Mouse (Mus musculus) testis, adult 2 months (tissue): ENCODE measurements at regions not wholly inside any gene's neighbourhood (a gene's known extent, or its start where the extent isn't known, plus 50 kb on each side); places are given as distances from the start of the nearest gene placed in this dataset.

Source experiments
- H3K27ac ChIP-seq: fragments of 200-500 bp; 2 replicates; pipeline ENCODE4 v1.5.1; 2012; ENCODE audit warnings: low read depth, low read length; ENCODE audit not compliant: control insufficient read depth, insufficient read depth
- H3K27me3 ChIP-seq: fragments of 200-500 bp; 2 replicates; pipeline ENCODE4 v1.6.1; 2012; ENCODE audit warnings: mild to moderate bottlenecking, low read length, moderate library complexity; ENCODE audit not compliant: control insufficient read depth, insufficient read depth
- H3K36me3 ChIP-seq: fragments of 200-500 bp; 2 replicates; pipeline ENCODE4 v1.6.1; 2012; ENCODE audit warnings: mild to moderate bottlenecking, low read length; ENCODE audit not compliant: control insufficient read depth, insufficient read depth
- H3K4me1 ChIP-seq: fragments of 200-500 bp; 2 replicates; pipeline ENCODE4 v1.6.1; 2012; ENCODE audit warnings: low read length; ENCODE audit not compliant: control insufficient read depth, insufficient read depth
- H3K4me3 ChIP-seq: fragments of 200-500 bp; 2 replicates; pipeline ENCODE4 v1.5.1; 2012; ENCODE audit warnings: low read depth, mild to moderate bottlenecking, low read length, moderate library complexity, mixed read lengths; ENCODE audit not compliant: control insufficient read depth
- CTCF ChIP-seq: fragments of 200-500 bp; IDR thresholded peaks from 2 replicates; pipeline ENCODE4 v1.5.1; 2012; ENCODE audit warnings: low read depth, mild to moderate bottlenecking, inconsistent platforms, low read length, moderate library complexity; ENCODE audit not compliant: control insufficient read depth, insufficient read depth, insufficient replicate concordance
- POLR2A ChIP-seq: fragments of 200-500 bp; IDR thresholded peaks from 2 replicates; pipeline ENCODE4 v1.6.1; 2012; ENCODE audit warnings: low read depth, mild to moderate bottlenecking, inconsistent platforms, low read length, moderate library complexity; ENCODE audit not compliant: control insufficient read depth

- H3K4me1 ChIP-seq: peaks cover 9% of the 10 kb centered on the region
- H3K27ac ChIP-seq: peak overlapping the region; percentile 74
- no peaks in the 10 kb centered on the region for H3K36me3 ChIP-seq
- no peak overlapping the region for H3K4me3 ChIP-seq
- no peaks in the 10 kb centered on the region for H3K27me3 ChIP-seq
- TF ChIP-seq CTCF (no peak), POLR2A (no peak)
Observed at GRCm38 (mm10) chr8:126668657-126669025, 74.9 kb upstream of the Irf2bp2 start.

- Histone ChIP-seq H3K4me3 (no peak overlapping the region), H3K4me1 (peaks cover 9% of the 10 kb centered on the region), H3K27me3 (no peaks in the 10 kb centered on the region), H3K36me3 (no peaks in the 10 kb centered on the region), H3K27ac (peak overlapping the region; percentile 89)
- TF ChIP-seq CTCF (no peak), POLR2A (peak; percentile 28; the same call in 1 of the 2 replicates)
Observed at GRCm38 (mm10) chr8:126667721-126668656, 74.2 kb upstream of the Irf2bp2 start.

- Histone ChIP-seq H3K36me3 (no peaks in the 10 kb centered on the region), H3K4me3 (no peak overlapping the region), H3K27me3 (no peaks in the 10 kb centered on the region), H3K27ac (peak overlapping the region; percentile 89), H3K4me1 (peaks cover 9% of the 10 kb centered on the region)
- no peak for TF ChIP-seq POLR2A
- no peak for TF ChIP-seq CTCF
Observed at GRCm38 (mm10) chr8:126667086-126667720, 73.4 kb upstream of the Irf2bp2 start.

DNA sequence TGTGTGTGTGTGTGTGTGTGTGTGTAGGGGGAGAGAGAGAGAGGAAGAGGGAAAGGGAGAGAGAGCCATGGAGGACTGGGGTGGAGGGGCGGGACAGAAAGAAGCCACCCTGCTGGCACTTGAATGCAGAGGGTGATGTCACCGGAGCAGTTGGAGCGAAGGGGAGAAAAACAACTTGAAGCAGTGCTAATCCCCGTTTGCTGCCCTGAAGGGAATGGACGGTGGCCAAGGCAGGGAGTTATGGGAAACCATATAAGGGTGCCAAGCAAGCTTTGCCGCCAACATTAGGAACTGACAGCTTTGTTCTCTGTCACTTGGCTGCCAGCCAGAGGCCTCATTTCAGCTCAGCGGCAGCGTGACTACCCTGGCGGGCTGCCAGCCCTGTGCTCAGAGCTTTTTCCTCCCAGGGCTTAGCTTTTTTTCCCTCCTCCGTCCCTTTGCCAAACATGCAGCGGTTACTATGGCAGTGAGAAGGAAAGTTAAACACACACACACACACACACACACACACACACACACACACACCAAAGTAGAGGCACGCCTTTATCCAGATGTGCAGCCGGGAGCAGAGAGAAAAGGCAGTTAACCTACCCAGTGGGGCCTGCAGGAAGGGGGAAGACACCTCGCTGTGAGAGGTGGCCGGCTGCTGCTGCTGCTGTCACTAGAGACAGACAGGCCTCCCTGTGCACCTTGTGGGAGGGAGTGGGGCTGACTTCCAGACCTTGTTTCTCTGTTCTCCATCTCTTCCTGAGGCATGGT, 72.7 kb upstream of the Irf2bp2 start:
- H3K4me3 ChIP-seq: no peak overlapping the region
- H3K27ac ChIP-seq: peak overlapping the region; percentile 89
- peaks cover 9% of the 10 kb centered on the region for H3K4me1 ChIP-seq
- no peaks in the 10 kb centered on the region for H3K27me3 ChIP-seq
- H3K36me3 ChIP-seq: no peaks in the 10 kb centered on the region
- no peak; the same call in 1 of the 2 replicates for TF ChIP-seq POLR2A
- TF ChIP-seq CTCF: no peak

DNA sequence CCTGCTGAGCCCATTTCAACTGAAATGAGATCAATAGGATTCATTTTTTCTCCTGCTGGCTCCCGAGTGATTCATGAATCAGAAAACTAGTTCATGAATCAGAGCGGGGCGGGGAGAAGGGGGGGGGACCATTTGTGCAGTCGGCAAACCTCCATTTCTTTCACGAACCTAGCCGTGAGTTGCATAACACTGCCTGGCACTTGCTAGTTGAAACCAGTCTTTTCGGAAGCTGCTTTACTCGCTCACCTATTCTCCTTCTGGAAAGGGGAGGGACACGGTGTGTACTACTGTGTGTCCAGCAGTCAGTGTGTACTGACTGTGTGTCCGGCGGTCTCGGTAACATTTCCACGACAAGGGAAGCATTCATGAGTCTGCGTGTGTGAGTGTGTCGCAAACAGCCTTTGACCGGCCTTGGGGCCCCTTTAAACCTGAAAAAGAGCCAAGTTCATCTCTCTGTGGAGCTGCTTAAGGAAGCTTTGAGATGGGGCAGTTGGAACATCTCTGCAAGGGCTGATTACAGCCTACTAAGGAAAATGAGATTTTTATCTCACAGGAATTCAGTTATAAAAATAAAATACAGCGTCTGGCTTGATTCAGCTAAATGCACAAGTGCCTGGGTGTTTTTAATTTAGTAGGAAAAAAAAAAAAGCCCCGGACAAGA, 71.9 kb upstream of the Irf2bp2 start:
- Histone ChIP-seq H3K27ac (peak overlapping the region; percentile 88), H3K27me3 (no peaks in the 10 kb centered on the region), H3K36me3 (no peaks in the 10 kb centered on the region), H3K4me1 (peaks cover 9% of the 10 kb centered on the region), H3K4me3 (no peak overlapping the region)
- TF ChIP-seq POLR2A (no peak), CTCF (no peak)

GRCm38 (mm10) chr8:126664891-126665290, 71.1 kb upstream of the Irf2bp2 start:
- TF ChIP-seq CTCF (no peak), POLR2A (no peak)
- H3K27me3 ChIP-seq: no peaks in the 10 kb centered on the region
- H3K4me3 ChIP-seq: no peak overlapping the region
- no peaks in the 10 kb centered on the region for H3K36me3 ChIP-seq
- H3K4me1 ChIP-seq: peaks cover 9% of the 10 kb centered on the region
- H3K27ac ChIP-seq: no peak overlapping the region
